Comparison of ENCODE assay signal across 8 mouse cellular contexts in genomic region chr13:107676310-107677090, GRCm38 (mm10).
DNase-seq lines count a peak whose midpoint lies in the region; ATAC-seq lines count a peak whose summit lies in the region.

No protein-coding gene starts in this region.

- WGBS in embryonic facial prominence, embryonic 13.5 days: 11% methylated on average over 9 of the region's 9 CpGs
- 17% methylated on average over 9 of the region's 9 CpGs for WGBS in heart, embryonic 14.5 days
- 15% methylated on average over 9 of the region's 9 CpGs for WGBS in kidney, embryonic 16.5 days

- H3K4me2 ChIP-seq in embryonic facial prominence, embryonic 13.5 days: peak overlapping the region; percentile 7; the same call in 1 of the 2 replicates
- H3K4me2 ChIP-seq in heart, embryonic 14.5 days (ENCODE audit: low read length): peak overlapping the region; percentile 27; the same call in 1 of the 2 replicates
- H3K4me2 ChIP-seq in kidney, embryonic 16.5 days (replicated peaks; ENCODE audit: low read depth, low read length): peak overlapping the region; percentile 19; the same call in 1 of the 2 replicates

- no peak overlapping the region for H3K4me3 ChIP-seq in embryonic facial prominence, embryonic 13.5 days
- no peak overlapping the region for H3K4me3 ChIP-seq in heart, embryonic 14.5 days (ENCODE audit: control insufficient read depth in 1 of 2, insufficient read depth in 1 of 2, low read depth in 1 of 2, low read length in 2 of 2)
- no peak overlapping the region for H3K4me3 ChIP-seq in kidney, embryonic 16.5 days (ENCODE audit: low read length)

- no peaks in the 10 kb centered on the region for H3K36me3 ChIP-seq in embryonic facial prominence, embryonic 13.5 days
- H3K36me3 ChIP-seq in heart, embryonic 14.5 days (ENCODE audit: control insufficient read depth, insufficient read depth, low read length): no peaks in the 10 kb centered on the region
- H3K36me3 ChIP-seq in kidney, embryonic 16.5 days (ENCODE audit: insufficient read depth, low read length): no peaks in the 10 kb centered on the region

- H3K9ac ChIP-seq in embryonic facial prominence, embryonic 13.5 days: no peak overlapping the region
- no peak overlapping the region for H3K9ac ChIP-seq in heart, embryonic 14.5 days (ENCODE audit: low read length)
- peak overlapping the region; percentile 27; the same call in 1 of the 2 replicates for H3K9ac ChIP-seq in kidney, embryonic 16.5 days (replicated peaks; ENCODE audit: low read length)

- H3K4me1 ChIP-seq in embryonic facial prominence, embryonic 13.5 days: peaks cover 15% of the 10 kb centered on the region
- peaks cover 9 to 10% of the 10 kb centered on the region in 2 experiments; a peak in 3 of 4 replicates for H3K4me1 ChIP-seq in heart, embryonic 14.5 days (ENCODE audit: control insufficient read depth in 2 of 2, insufficient read depth in 2 of 2, low read length in 2 of 2)
- peaks cover 20% of the 10 kb centered on the region for H3K4me1 ChIP-seq in kidney, embryonic 16.5 days (ENCODE audit: insufficient read depth, low read length)

- DNase-seq in R1 (ENCODE audit: low read depth, low spot score): peak; percentile 87
- peak; percentile 62 for DNase-seq in lung, postnatal 14 days
- peak; percentile 26 for DNase-seq in urinary bladder, postnatal 25 days (ENCODE audit: low spot score)
- no peak for DNase-seq in left cerebral cortex, adult 9 months (ENCODE audit: low spot score in 2 of 2)
- DNase-seq in cerebellum, adult 9-11 months: no peak

- H3K27ac ChIP-seq in embryonic facial prominence, embryonic 13.5 days: peak overlapping the region; percentile 57
- H3K27ac ChIP-seq in heart, embryonic 14.5 days (replicated peaks in 1 of 2; ENCODE audit: control insufficient read depth in 1 of 2, insufficient read depth in 1 of 2, low read depth in 2 of 2, low read length in 2 of 2): peak overlapping the region; percentile 67 to 71
- H3K27ac ChIP-seq in kidney, embryonic 16.5 days (ENCODE audit: low read length): peak overlapping the region; percentile 93

- H3K27me3 ChIP-seq in embryonic facial prominence, embryonic 13.5 days: 0 out of 2 replicates have a peak, but pooled peaks cover 5% of the 10 kb centered on the region
- H3K27me3 ChIP-seq in heart, embryonic 14.5 days (ENCODE audit: control insufficient read depth, insufficient read depth, low read length): no peaks in the 10 kb centered on the region
- H3K27me3 ChIP-seq in kidney, embryonic 16.5 days (ENCODE audit: insufficient read depth, low read length): no peaks in the 10 kb centered on the region

- H3K9me3 ChIP-seq in embryonic facial prominence, embryonic 13.5 days: no peaks in the 10 kb centered on the region
- no peaks in the 10 kb centered on the region for H3K9me3 ChIP-seq in heart, embryonic 14.5 days (ENCODE audit: control insufficient read depth, low read length)
- H3K9me3 ChIP-seq in kidney, embryonic 16.5 days (ENCODE audit: low read length): no peaks in the 10 kb centered on the region

- peak; percentile 44 for ATAC-seq in embryonic facial prominence, embryonic 13.5 days (ENCODE audit: insufficient number of reproducible peaks, insufficient read depth, low FRiP score, low TSS enrichment, low read depth)
- peak; percentile 79 for ATAC-seq in heart, embryonic 14.5 days (ENCODE audit: insufficient number of reproducible peaks, insufficient read depth, low FRiP score, low read depth)
- peak; percentile 93 for ATAC-seq in kidney, embryonic 16.5 days (ENCODE audit: low FRiP score, low TSS enrichment)

Comparison
In these comparisons a context has a peak if more than half of its experiments do, and no peak if none do; other contexts are left out.
1. DNase-seq: peak in R1 (single experiment), lung, postnatal 14 days (single experiment) and urinary bladder, postnatal 25 days (single experiment); none in left cerebral cortex, adult 9 months (0 of 2) and cerebellum, adult 9-11 months (single experiment).
2. Peak in every context shown above with its lines, with median percentiles within 50 percentile points of each other: ATAC-seq, H3K27ac ChIP-seq and H3K4me2 ChIP-seq.